Mouse (Mus musculus) brown adipose tissue, adult 24 weeks (tissue): ENCODE data around the gene Shisa8. TPM values are rescaled to one million over a fixed set of nuclear protein-coding genes. Genes with fewer than 3 reads are reported as not detected.

Source experiments
- H3K27ac ChIP-seq: fragments of 200-500 bp; replicated peaks from 2 replicates; pipeline ENCODE4 v1.5.1; 2012; ENCODE audit warnings: low read depth, mild to moderate bottlenecking, low read length
- H3K4me1 ChIP-seq: fragments of 200-500 bp; 2 replicates; pipeline ENCODE4 v1.6.1; 2012; ENCODE audit warnings: low read length, mixed read lengths; ENCODE audit not compliant: control insufficient read depth, insufficient read depth, insufficient read length
- H3K4me3 ChIP-seq: fragments of 200-500 bp; 2 replicates; pipeline ENCODE4 v1.5.1; 2012; ENCODE audit warnings: low read depth, mild to moderate bottlenecking, low read length, moderate library complexity; ENCODE audit not compliant: insufficient read depth
- polyA plus RNA-seq: library from polyadenylated mRNA; stranded (reverse); fragments of >200 nt; gene quantifications from 2 replicates; pipeline ENCODE4 v1.2.4, GENCODE M21; 2012; ENCODE audit not compliant: missing spikeins, insufficient read depth, insufficient read length

The Shisa8 gene
- polyA plus RNA-seq, 1 experiment = not detected

DNA sequence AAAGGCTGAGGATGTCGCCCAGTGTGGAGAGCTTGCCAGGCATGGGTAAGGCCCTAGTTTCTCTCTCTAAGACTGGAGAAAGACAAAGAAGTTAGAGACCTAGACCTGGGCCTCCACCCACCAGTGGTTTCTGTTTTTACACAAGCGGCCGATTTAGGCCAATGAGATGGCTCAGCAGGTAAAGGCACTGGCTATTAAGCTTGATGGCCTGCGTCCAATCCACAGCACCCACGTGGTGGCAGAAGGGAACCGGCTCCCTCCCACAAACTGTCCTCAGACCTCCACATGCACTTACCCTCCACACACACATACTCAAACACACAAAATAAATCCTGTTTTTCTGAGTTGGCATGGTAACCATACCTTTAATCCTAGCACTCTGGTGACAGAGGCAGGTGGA is 10.5 kb downstream of the Shisa8 start:
- no peak overlapping the region for H3K4me3 ChIP-seq
- H3K4me1 ChIP-seq = no peaks in the 10 kb centered on the region

DNA sequence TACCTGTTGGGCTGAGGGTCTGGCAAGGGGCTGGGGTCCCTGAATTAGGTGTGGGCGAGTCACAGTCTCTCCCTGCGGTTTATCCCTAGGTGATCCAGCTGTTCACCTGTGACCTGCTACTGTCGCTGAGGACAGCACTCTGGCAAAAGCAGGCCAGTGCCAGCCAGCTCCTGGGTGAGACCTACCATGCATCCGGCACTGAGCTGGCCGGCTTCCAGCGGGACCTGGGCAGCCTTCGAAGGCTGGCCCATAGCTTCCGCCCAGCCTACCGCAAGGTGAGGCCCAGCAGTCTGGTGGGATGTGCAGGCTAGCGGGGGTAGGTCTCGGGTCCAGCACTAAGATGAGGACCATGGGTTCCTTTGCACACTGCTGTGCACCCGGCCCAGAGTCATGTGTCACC is 13.1 kb downstream of the Shisa8 start:
- Histone ChIP-seq H3K4me1 (no peaks in the 10 kb centered on the region), H3K4me3 (no peak overlapping the region), H3K27ac (no peak overlapping the region)

More for the DNA sequence above, 10.5 kb downstream of the Shisa8 start:
- H3K27ac ChIP-seq = no peak overlapping the region

GRCm38 (mm10) chr15:82198342-82198741 is 14.3 kb downstream of the Shisa8 start:
- H3K4me1 ChIP-seq = no peaks in the 10 kb centered on the region
- no peak overlapping the region for H3K4me3 ChIP-seq
- H3K27ac ChIP-seq = no peak overlapping the region

DNA sequence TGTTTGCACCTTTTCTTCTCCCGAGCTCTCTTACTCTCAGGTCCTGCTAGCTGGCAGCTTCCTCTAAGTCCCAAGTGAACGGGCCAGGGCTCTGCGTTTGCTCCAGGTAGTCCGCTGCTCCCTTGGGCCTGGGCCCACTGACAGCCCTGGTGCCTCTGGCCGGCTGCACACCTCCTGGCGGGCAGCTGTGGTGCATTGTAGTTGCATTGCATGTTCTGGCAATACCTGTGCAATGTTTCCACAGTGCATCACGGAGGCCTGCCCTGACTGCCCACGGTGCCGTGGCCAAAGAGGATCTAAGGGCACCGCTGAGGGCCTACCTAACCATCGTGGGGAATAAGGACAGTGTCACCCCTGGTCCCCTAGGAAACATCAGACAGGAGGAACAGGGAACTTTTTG is 14.7 kb downstream of the Shisa8 start:
- Histone ChIP-seq H3K4me1 (no peaks in the 10 kb centered on the region), H3K27ac (no peak overlapping the region), H3K4me3 (no peak overlapping the region)

GRCm38 (mm10) chr15:82197246-82197750 is 15.3 kb downstream of the Shisa8 start:
- no peaks in the 10 kb centered on the region for H3K4me1 ChIP-seq
- H3K4me3 ChIP-seq = no peak overlapping the region
- H3K27ac ChIP-seq = no peak overlapping the region

GRCm38 (mm10) chr15:82196300-82196699 is 16.3 kb downstream of the Shisa8 start:
- no peaks in the 10 kb centered on the region for H3K4me1 ChIP-seq

DNA sequence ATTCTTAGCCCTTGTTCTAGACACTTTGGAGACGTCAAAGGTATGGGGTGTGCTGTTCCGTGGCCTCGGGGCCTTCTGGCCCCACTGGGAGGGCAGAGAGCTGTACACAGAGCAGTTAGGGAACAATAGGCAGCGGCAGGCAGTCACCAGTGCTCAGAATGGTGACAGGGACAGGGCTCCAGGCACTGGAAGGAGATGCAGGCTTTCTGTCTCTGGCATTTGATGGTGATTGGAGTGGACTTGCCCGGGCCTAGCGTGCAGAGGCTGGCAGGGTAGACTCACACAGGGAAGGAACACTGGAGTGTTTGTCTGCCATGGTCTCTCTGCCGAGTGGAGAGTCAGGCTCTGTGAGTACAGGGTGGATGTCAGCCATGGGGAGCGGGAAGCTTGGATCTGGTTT is 20.0 kb downstream of the Shisa8 start:
- H3K27ac ChIP-seq = no peak overlapping the region
- no peaks in the 10 kb centered on the region for H3K4me1 ChIP-seq
- H3K4me3 ChIP-seq = no peak overlapping the region

More at GRCm38 (mm10) chr15:82196300-82196699, 16.3 kb downstream of the Shisa8 start:
- Histone ChIP-seq H3K27ac (no peak overlapping the region), H3K4me3 (no peak overlapping the region)

DNA sequence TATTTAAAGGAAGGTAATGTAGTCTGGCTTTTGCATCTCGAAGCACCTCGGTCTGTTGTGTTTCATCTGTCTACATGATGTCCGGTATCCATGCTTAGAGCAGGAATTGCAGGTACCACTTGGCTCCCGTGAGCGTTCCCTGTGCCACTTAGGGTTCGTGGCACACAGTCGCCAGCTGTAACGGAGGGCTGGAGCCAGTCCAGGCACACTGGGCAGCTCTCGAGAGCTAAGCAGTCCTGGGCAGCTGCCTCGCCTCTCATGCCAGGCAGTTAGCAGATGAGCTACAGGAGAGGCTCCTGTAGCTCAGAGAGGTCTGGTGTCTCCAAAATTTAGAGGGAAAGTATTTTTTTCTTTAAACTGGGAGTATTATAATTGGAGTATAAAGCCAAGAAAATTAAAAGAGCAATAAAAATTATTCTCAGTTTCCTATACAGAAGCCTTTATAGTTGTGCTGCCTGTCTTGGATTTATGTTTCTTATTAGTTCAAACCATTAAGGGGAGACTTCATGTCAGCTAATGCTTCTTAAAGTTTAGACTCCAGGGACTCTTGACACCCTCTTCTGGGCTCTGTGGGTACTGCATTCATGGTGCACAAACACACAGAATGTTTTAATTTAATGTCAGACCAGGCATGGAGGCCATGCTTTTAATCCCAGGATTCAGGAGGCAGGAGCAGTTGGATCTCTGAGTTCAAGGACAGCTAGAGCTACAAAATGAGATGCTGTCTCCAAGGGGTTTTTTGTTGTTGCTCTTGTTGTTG is 24.0 kb downstream of the Shisa8 start:
- H3K4me1 ChIP-seq = no peaks in the 10 kb centered on the region
- H3K4me3 ChIP-seq = no peak overlapping the region
- H3K27ac ChIP-seq = no peak overlapping the region

- Histone ChIP-seq H3K27ac (no peak overlapping the region), H3K4me3 (no peak overlapping the region), H3K4me1 (no peaks in the 10 kb centered on the region)
Measured at GRCm38 (mm10) chr15:82187924-82188323, 24.7 kb downstream of the Shisa8 start.

- no peak overlapping the region for H3K27ac ChIP-seq
- H3K4me3 ChIP-seq = no peak overlapping the region
- H3K4me1 ChIP-seq = no peaks in the 10 kb centered on the region
Measured at GRCm38 (mm10) chr15:82187401-82187800, 25.2 kb downstream of the Shisa8 start.

- H3K27ac ChIP-seq = no peak overlapping the region
- no peak overlapping the region for H3K4me3 ChIP-seq
- no peaks in the 10 kb centered on the region for H3K4me1 ChIP-seq
Measured at GRCm38 (mm10) chr15:82186931-82187330, 25.7 kb downstream of the Shisa8 start.

DNA sequence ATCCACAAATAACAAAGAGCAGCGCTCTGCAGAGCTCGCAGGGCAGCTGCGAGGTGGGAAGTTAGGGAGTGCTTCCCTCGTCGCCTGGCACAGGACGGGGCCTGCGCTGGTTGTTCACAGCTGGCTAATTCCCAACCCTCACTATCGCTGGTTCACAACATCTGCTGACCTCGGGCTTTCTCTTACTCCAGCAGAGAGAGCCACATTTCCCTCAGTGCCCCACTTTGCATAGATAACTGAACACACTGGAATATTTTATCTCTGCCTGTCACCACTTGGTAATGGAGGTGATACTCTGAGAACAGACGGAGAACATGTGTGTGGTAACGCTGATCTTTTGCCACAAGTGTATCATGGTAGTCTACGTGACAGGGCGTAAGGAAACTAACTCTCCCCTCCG is 26.5 kb downstream of the Shisa8 start:
- H3K4me3 ChIP-seq = no peak overlapping the region
- H3K27ac ChIP-seq = no peak overlapping the region
- H3K4me1 ChIP-seq = no peaks in the 10 kb centered on the region

DNA sequence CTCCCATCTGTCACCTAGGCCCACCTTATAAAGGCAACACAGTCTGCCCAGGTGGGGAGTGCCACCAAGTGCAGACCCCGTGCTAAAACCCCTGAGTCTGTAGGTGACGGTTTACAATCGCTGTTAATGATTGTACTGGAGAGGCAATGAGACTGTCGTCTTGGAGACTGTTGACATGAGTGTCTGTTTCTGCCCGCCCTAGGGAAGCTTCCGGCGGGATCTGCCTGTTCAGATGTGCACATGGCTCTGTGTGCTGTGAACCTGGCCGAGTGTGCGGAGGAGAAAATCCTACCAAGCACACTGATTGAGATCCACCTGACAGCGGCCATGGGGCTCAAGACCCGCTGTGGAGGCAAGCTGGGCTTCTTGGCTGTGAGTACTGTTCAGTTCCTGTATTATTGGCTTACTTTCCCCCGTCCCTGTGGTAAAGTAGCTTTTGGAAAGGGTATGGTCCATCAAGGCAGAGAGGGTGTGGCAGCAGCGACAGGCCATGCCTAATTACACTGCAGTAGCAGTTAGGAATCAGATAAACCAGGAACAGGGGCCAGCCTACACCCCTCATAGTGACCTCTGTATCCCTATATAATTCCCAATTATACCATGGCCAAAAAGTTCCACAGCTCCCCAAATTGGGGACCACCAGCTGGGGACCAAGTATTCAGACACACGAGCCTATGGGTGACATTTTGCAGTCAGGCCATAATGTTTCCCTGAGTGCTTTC is 27.4 kb downstream of the Shisa8 start:
- Histone ChIP-seq H3K27ac (no peak overlapping the region), H3K4me3 (no peak overlapping the region), H3K4me1 (no peaks in the 10 kb centered on the region)

DNA sequence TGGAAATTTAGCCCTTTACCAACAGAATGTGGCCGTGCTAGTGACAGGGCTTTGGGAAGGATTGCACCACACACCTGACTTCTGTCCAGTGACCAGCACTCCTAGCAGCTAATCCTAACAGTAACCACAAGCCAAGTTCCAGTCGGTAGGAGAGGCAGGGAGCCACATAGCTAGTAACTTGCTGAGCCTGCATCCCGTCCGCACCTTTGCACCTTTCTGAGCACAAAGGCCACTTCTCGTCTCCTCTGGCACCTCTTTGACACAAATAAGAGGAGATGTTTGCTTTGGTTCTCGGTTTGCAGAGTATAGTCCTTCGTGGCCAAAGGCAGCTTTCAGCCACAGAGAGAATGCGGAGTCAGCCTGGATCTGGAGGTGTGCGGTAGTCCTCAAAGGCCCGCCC is 28.0 kb downstream of the Shisa8 start:
- H3K4me1 ChIP-seq = no peaks in the 10 kb centered on the region
- no peak overlapping the region for H3K27ac ChIP-seq
- no peak overlapping the region for H3K4me3 ChIP-seq

DNA sequence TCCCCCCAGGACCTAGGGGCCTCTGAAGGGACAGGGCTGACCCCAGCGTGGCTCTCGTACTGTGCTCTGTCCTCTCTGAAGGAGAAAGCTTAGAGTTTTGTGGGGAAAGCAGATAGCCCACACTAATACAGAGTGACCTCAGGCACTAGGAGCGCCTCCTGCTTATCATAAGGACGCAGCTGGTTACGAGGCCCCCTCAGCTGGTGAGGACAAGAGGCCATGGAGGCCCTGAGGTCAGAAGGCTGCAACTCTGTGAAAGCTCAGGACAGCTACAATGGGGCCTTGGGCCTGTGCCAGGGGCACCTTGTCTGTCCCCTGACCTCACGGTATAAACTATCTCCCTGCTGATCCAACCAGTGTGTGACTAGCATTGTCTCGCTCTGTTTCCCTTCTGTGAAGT is 28.4 kb downstream of the Shisa8 start:
- Histone ChIP-seq H3K4me1 (no peaks in the 10 kb centered on the region), H3K4me3 (no peak overlapping the region), H3K27ac (no peak overlapping the region)

- Histone ChIP-seq H3K4me3 (no peak overlapping the region), H3K27ac (no peak overlapping the region), H3K4me1 (no peaks in the 10 kb centered on the region)
Measured at GRCm38 (mm10) chr15:82183596-82183995, 29.0 kb downstream of the Shisa8 start.
